Mouse (Mus musculus): Measurements from ENCODE around the gene Dnajb14.
A peak's percentile ranks its signal among the peaks of the same experiment; 100 is the strongest.
"Not testable (repeated sequence)": the region's sequence is repeated elsewhere in the genome, so short reads cannot be mapped to it uniquely, and the experiment has no call there.

The Dnajb14 gene

DNA sequence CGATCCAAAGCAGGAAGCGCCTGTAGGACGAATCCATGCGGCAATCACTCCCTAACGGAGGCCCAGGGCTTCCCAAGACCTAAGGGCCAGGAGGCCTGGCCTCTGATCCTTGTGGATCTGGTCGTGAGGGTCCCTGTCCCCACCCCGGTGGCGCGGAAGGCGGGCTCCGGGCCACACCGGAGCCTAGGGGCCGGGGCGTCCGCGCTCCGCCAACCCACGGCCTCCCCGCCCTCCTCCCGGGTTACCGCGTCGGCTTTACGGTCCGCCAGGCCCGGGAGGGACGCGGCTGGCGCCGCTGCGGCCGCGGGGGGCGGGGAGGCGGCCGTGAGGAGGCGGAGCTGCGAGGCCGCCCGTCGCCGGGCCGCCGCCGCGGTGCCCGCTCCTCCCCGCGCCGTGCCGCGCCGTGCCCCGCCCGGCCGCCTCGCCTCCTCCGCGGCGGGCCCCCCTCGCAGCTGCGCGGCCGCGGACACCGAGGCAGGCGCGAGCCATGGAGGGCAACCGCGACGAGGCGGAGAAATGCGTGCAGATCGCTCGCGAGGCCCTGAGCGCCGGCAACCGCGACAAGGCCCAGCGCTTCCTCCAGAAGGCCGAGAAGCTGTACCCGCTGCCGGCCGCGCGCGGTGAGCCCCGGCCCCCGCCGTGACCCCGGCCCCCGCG lies at the start of gene Dnajb14:
Gene Dnajb14, plus strand, starts transcription at position 239 of the 657 bp plus-strand sequence.
- DNase-seq, result peak; percentile 84

DNA sequence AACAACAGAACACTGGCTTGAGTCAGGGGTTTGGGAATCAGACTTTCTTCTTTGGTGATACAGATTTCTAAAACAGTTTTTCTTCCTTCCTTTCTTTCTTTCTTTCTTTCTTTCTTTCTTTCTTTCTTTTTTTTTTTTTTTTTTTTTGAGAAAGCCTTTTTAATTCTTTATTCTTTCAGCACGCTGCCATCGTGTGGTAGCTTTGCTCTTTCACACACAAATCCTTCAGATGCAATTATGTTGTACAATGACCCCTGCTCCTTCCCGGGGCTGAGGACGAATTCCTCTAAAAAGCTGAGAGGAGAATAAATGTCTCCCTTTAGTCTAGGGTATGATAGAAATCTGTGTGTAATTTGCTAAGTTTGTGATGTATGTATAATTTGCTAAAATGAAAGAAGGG lies 48.8 kb upstream of the Dnajb14 start:
- DNase-seq, result peak; percentile 36

GRCm38 (mm10) chr3:137820688-137821467 lies 46.6 kb upstream of the Dnajb14 start:
- no peak for DNase-seq

DNA sequence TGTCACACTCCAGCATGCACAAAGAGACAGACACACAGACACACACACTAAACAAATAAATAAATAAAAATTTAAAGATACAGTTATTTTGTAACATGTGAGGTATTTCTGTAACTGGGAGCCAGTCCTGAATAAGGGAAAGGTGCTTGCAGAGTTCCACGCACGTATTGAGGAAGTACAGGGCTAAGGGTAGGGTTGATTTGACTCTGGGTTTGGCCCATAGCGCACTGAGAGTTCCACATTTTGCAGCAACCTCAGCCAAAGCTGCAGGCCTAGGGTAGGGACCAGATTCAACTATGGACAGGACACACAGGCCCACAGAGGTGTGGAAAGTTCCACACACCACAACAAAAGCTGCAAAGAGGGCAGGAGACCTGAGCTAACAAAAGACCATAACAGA lies 44.2 kb upstream of the Dnajb14 start:
- no peak for DNase-seq

GRCm38 (mm10) chr3:137827678-137828077 lies 39.8 kb upstream of the Dnajb14 start:
- peak; percentile 44 for DNase-seq

DNA sequence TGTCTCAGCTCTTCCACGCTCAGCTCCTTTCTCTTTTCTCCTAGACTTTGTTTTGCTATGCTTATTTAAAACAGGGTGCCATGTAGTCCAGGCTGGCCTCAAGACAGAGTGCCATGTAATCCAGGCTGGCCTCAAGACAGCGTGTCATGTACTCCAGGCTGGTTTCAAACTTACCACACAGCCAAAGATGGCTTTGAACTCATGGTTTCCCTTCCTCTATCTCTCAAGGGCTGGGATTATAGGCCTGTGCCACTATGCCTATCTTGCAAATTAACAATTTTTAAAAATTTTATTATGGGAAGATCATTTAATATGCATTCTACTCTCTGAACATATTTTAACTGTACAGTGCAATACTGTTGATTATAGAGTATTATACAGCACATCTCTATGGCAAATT lies 36.3 kb upstream of the Dnajb14 start:
- no peak for DNase-seq

DNA sequence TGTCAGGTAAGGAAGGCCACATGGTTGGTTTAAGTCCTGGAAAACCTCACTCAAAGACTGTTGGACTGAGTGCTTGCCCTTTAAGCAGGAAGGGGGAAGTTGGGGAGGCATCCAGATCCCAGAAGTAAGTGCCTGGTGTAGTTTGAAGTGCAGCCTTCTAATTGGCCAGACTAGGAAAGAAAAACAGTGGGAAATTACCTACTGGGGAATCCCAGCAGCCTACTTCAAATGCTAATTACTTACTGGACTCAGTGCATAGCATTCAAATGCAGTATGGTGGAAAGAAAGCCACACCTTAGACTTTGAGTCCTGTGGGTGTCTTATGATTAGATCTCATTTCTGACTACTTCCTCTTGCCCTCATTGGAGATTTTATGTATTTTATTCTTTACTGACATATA lies 34.3 kb upstream of the Dnajb14 start:
- DNase-seq, result no peak

GRCm38 (mm10) chr3:137833698-137834097 lies 33.8 kb upstream of the Dnajb14 start:
- DNase-seq, result no peak

DNA sequence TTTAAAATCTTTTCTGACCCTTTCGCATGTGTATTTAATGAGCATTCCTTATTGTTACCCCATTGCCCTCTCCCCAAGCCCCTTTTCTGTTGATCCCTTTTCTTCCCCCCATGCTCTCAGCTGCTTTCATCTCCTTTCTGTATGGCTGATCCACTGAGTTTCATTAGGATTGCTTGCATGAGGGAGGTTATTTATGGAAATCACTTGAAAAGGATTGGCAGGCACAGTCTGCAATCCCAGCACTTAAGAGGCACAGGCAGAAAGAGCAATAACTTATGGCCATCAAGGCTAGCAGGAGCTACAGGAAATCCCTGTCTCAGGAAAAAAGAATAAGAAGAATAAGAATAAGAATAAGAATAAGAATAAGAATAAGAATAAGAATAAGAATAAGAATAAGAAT lies 30.9 kb upstream of the Dnajb14 start:
- DNase-seq, result no peak

- DNase-seq, result no peak
Observed at GRCm38 (mm10) chr3:137838160-137838559, 29.3 kb upstream of the Dnajb14 start.

GRCm38 (mm10) chr3:137842944-137843343 lies 24.5 kb upstream of the Dnajb14 start:
- no peak for DNase-seq

- DNase-seq, result no peak
Observed at GRCm38 (mm10) chr3:137844263-137844662, 23.2 kb upstream of the Dnajb14 start.

GRCm38 (mm10) chr3:137846552-137846951 lies 20.9 kb upstream of the Dnajb14 start:
- DNase-seq, result no peak

DNA sequence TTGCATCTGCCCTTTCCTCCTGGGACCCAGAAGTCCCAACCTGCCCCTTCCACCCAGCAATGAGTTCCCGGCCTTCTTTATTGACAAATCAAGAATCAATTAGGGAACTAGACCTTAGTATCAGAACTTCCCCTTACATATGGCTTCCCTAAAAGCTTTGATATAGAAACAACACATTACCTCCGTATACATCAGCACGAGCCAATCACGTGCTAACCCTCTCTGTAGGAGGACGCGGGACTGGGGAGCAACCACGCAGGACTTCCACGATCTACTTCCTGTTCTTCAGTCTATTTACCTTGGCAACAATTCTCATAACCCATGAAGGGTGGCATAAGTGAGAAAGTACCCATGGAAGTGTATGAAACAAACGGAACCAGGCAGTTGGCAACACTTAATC lies 19.1 kb upstream of the Dnajb14 start:
- no peak for DNase-seq

- no peak for DNase-seq
Observed at GRCm38 (mm10) chr3:137849697-137850096, 17.8 kb upstream of the Dnajb14 start.

DNA sequence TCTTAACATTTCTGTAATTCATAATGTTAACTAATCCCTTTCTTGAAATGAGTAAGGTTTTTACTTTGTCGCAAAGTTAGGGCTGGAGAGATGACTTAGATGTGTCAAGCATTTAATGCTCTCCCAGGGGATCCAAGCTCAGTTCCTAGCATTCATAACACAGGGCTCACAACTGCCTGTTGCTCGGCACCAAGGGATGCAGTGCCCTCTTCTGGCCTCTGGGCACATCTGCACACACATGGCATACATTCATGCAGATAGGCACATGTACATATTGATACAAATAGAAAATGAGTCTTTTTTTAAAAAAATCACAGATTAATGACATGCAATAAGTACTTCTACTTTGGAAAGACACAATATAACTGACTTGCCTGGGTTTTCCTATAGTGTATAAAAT lies 16.3 kb upstream of the Dnajb14 start:
- DNase-seq, result no peak

GRCm38 (mm10) chr3:137853011-137853410 lies 14.5 kb upstream of the Dnajb14 start:
- not testable (repeated sequence) for DNase-seq

DNA sequence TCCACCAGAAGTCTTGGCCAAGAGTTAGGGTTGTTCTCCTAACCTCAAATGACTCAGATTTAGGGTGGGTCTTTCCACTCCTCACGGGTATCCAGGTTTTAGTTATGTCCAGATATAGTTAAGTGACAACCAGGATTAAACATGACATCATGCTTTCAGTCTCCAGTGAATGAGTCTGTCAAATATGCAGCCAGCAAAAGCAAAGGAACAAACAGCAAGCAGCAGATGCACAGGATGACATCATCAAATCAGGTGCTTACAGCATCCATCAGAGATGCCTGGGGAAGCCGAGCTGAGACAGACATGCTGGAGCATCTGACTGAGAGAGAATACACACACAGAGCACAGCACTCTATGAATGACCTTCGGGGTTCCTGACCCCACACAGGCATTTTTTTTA lies 12.1 kb upstream of the Dnajb14 start:
- DNase-seq, result no peak

GRCm38 (mm10) chr3:137856061-137856460 lies 11.4 kb upstream of the Dnajb14 start:
- DNase-seq, result no peak

- no peak for DNase-seq
Observed at GRCm38 (mm10) chr3:137860394-137861170, 6.9 kb upstream of the Dnajb14 start.

DNA sequence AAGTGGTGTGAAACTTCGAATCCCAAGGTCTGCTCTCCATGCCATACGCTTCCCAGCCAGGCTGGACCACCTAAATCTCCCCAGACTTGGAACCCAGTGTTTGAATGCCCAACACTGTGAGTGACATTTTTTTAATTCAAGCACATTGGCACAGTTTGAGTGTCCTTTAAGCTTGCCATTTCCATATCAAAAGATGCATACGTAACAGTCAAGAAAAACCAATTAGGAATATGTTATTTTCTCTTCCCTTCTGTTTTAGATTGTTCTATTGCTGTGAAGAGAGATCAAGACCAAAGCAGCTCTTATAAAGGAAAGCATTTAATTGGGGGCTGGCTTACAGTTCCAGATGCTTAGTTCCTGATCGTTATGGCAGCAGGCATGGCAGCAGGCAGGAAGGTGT lies 6.0 kb upstream of the Dnajb14 start:
- DNase-seq, result no peak

GRCm38 (mm10) chr3:137862600-137862999 lies 4.9 kb upstream of the Dnajb14 start:
- no peak for DNase-seq

- DNase-seq, result no peak
Observed at GRCm38 (mm10) chr3:137863330-137864123, 3.9 kb upstream of the Dnajb14 start.
